Mouse (Mus musculus) adipocyte (in vitro differentiated cells): Measurements from ENCODE around the gene Ankrd63.

Experiments
- DNase-seq: peaks from one replicate; pipeline ENCODE4 v3.0.0-alpha.2; 2016; ENCODE audit warnings: low spot score

The Ankrd63 gene

DNA sequence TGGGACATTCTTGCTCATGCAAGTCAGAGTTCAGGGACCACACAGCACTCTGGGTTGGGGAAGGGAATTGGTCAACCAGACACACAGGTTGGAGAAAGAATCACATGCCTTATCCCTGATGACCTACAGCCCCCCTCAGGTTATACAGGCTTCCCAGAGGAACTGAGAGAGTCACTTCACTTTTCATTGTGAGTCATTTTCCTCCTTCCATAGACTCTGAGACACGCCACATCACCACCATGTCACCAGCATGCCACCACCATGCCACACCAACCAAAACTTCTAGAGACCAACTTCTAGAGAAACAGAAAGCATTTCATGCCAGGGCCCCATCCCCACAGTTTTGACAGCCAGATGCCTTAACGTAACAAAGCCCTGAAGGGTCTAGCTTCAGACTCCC is 23.1 kb upstream of the Ankrd63 start:
- DNase-seq: no peak

DNA sequence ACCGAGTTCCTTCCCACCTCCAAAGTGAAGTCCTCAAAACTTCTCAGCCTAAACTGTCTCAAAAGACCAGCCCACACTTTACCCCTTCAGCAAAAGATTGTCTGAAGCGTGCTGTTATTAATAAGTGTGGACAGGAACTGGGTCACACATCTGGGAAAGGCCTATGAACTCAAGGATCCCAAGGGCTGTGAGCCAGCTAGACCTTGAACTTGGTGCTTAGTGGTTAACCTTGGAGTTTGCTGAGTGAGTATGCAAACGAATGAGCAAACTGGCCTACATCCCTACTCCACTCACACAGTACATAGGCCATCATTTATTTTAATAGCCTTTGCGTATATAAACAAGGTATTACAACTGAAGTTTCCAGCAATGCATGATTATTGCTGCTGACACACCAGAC is 21.7 kb upstream of the Ankrd63 start:
- DNase-seq: no peak

DNA sequence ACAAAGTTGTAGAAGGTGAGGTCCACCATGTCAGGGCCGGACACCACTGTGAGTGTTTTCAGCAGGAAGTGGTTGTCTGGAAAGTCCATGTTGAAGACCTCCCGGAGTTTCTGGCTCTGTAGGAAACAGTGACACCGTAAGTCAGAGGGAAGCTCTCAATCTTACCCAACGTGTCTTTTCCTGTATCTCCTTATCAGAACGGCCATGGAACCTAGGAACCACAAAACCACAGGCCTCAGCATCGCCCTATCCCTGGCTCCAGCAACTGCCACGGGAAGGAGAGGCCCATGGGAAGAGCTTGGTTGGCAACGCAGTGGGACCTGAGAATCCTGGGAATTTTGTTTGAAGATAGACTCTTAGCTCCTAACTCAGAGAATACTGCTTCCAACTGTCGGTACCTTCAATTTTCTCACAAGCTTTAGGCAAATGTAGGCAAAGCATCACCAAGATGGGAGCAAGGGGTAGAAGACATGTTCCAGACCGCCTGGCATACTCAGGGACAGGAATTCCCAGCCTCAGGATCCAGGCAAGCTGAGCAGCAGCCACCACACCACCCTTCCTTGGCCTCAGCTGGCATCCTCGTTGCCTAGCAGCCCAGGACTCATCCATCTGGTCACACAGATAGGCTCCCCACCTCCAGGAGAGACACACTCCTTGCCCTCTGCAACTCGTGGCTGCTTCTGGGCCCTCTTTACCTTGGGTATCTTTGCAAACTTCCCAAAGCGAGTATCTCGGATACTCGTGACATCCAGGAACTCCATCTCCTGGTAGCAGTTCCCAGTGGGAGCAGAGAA is 20.1 kb upstream of the Ankrd63 start:
- no peak for DNase-seq

DNA sequence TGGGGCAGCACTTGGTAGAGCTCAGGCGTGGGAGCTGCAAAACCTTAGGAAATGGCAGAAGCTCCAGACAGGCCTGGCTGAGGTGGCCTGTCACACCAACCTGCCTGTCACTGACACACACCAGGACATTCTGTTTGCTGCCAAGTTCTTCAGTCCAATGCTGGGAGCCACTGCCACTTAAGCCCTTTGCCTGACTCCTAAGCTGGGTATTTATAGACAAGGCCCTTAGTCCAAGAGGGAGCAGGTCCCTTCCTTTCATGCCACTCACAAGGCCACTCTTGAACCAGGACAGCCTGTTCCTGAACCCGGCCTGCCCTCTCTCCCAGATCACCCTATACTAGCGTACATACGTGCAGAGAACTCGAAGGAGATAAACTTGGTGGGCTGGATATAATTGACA is 12.9 kb upstream of the Ankrd63 start:
- DNase-seq: no peak

DNA sequence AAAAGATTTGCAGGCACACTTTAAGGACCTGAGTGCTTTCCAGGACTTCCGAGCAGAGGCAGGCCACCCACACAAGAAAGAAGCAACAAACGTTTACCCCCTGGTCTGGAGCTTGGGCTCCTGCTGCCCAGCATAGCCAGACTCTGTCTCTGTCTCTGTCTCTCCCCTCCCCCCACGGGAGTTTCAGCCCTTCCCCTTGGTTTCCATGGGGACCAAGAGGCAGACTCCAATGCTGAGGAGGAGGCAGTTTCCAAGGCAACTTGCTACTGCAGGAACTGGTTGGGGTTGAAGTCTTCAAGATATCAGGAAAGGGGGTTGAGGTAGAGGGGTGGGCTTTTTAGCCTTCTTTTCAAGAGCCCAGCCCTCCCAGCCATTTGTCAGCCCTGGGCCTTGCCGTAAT is 10.5 kb upstream of the Ankrd63 start:
- no peak for DNase-seq

DNA sequence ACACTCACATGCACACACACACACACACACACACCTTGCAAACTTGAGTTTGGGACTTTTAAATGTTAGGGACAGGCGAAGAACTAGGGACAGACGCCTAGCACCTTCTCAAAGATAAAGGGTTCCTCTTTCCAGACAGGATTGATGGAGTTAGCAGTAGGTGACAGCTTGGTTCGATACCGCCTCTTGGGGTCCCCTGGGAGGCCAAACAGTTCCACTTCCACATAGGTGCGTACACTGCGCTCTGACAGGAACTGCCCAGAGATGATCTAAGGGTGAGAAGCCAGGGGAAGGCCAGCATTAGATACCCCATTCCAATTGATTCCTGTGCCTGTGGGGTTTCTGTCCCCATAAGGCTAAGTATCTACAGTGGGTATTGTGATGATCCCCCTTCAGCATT is 9.9 kb upstream of the Ankrd63 start:
- no peak for DNase-seq

DNA sequence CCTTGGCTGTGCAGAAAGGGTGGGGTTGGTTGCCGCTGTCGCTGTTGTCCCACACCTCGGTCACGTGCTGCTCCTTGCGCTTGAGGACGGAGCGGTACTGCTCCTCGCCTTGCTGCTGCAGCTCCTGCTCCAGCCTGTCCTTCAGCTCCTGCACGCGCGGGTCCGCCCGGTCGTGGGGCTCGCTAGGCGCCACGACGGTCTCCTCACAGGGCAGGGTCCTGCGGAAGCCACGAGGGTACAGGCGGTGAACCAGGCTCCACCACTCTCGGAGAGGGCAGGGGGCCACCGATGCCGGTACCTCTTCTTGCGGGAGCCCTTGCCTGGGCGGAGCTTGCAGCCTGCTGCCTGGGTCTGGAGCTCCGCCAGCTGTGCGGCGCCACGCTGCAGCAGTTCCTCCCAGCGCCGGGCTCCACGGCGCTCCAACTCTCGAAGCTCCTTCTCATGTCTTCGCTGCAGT is 7.3 kb upstream of the Ankrd63 start:
- DNase-seq: no peak

DNA sequence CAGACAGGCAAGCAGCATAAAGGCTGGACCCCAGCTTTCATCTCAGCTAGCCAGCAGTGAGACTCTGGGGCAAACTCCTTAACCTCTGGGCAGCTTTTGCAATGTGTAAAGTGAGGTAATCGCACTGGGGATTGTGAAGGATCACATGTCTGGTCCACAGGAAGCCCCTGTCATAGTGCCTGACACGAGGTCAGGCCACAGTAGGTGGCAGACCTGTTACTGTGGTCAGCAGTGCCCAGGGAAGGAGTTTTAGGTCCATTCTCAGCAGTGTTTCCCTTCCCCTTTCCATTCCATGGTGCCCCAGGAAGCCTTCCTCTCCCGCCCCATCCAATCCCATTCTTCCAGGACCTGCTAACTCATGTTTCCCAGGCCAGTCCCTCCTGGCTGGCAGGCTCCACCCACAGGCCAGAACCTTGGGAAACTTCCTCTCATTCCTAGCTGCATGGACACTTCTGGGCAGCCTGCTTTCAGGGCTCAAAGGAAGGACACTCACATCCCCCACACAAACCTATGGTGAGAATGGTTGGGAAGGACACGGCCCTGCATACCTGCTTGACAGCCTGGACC is 6.0 kb upstream of the Ankrd63 start:
- peak; percentile 61 for DNase-seq

DNA sequence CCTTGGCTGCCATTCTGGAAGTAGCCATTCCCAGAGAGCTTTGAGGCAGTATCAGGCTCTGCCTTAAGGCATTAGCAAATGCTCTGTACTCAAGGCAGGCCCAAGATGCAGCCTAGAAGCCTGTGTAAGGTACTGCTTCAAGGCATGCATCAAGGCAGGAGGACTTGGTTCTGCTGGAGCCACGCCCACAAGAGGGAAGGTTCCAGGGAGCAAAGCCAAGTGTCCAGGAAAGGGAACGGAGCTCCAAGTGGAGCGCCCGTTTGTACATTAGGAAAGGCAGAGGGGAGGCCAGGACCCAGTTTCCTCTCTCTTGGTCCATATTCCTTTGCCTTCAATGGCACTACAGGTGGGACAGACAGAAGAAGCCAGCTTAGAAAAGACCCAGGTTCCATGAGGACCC is 4.7 kb upstream of the Ankrd63 start:
- DNase-seq: peak; percentile 41

DNA sequence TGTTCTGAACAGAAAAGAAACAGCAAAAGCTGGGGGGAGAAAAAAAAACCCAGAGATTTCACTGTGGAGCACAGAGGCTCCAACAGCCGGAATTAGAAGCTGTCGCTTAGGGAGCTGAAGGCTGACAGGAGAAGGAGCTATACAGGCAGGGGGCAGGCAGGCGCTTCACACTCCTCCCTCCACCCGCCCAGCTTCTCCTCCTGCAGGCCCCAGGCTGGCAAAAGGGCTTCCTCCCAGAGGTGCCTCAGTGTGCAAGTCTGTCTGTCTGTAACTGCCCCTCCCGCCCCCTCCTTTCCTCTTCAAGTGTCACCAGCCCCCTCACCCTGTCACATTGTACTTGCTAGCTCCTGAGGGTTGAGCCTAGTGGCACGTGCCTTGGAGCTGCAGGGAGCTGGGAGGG is 2.7 kb upstream of the Ankrd63 start:
- DNase-seq: no peak

DNA sequence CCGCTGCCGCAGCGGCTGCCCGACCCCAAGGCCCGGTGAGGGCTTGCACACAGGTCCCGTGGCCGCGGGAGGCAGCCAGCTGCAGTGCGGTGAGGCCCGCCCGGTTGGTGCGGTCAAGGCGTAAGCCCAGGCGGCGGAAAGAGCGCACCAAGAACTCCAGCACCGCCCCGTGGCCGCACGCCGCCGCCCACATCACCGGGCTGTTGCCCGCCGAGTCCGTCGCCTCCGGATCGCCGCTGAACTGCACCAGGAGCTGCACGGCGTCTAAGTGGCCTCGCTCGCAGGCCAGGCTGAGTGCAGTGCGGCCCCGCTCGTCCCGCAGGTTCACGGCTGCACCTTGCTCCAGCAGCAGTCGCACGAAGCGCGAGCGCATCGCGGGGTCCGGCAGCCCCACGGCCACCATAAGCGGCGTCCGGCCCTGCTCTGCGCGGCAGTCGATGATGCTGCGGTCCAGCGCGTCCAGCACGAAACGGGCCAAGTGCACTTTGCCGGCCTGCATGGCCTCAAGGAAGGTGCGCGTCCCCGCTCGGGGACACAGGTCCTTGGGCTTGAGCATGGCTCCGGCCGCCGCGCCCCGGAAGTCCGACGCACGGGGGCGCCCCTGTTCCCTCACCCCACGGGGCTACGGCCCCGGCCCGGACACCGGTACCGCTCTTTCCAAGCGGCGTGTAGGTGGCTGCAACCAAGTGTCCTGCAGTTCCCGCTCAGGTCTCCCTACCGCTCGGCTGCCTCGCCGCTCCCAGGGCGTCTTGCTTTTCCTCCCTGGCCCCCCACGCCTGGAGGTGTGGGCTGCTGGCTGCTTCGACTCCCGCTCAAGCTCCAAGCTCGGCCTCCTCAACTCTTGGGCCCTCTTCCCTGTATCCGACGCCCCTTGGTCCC is 641 bp downstream of the Ankrd63 start:
- DNase-seq: no peak

DNA sequence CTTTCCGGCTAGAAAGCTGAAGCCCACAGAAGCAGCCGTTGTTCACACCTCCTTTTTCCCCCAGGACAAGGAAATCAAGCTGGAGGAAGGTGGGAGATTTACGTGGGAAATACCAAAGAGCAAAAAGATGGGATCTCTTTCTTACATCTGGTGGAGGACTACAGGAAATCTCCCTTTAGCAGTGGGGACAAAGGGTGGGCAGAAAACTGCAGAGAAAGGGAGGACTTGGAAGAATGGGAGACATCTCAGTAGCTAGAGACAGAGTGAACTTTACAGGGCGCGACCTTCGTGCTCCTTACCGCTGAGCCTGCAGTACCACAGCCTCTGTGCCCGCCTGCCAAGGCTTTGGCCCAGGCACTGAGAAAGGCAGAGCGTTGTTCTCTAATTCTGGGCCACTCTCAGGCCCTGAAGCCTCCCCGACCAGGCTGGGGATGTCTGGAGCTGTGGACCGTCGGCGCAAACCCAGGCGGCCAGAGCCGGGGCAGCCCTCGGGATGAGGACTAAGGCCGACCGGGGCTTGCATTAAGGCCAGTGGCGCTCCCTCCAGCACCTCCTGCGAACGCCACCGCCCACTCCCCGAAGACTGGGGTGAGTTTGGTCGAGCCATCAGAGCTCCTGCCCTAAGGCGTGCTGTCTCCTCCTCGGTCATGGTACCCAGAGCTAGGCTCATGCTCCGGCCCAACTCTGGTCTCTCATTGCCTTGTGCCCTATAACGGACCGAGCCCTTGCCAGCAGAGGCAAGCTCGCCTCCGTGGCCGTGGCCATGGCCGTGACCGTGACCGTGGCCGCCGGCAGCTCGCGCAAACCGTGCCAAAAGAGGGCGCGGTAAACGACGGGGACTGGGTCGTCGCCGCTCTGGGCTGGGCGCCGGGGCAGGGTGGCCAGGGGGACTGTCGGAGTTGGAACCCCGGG is 1.5 kb downstream of the Ankrd63 start:
- DNase-seq: no peak

DNA sequence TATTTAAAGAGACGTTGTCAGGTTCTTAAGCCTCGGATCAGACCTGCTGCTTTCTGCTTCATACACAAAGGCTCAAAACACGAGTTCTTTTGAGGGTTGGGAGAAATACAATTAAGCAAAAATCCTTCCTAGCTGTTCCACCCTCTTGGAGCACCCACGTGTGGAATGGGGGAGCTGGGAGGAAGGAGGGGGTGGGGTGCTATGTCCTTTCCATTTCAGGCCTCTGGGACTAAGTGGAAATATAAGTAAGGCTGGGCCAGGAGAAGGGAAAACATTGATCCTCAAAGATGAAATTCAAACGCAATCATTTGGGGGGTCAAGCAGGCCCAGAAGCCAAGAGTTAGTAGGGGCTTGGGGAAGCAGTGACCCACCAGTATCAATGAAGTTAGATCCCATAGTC is 2.6 kb downstream of the Ankrd63 start:
- no peak for DNase-seq

DNA sequence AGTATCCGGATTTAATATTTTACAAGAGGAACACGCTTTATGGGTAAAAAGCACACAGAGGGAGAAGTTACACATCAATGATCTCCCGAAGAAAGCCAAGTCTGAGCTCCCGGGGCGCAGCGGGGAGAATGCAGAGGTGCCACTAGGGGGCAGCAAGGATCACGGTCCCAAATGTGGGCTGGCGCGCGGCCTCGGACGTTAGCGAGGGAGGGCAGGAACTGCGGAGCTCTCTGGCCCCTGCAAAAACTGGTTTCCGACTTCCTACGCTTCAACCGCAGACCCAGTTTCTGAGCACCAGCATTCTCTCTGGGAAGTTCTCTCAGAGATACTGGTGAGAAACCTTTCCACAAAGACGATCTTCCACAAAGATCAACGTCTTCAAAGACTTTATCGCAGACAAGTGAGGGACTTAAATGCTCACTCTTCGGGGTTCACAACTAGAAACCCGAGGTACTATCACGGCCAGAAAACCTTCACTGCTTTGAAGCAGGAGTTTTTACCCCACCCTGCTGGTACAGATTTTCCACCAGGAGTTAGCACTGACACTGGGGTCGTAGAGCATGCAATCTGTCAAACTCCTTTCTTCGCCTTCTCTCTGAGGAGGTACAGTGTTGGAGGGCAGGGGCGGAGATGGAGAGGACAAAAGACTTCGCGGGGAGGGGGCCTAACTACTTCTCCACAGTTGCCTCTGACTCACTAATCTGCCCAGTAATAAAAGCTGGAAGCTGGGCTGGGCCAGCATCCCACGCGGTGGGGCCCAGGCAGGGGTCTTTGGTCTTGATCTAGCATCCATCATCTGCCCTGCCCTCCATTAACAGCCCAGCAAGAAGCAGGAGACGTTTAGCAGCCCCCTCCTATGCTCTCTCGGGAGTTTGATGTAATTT is 3.3 kb downstream of the Ankrd63 start:
- peak; percentile 86 for DNase-seq

DNA sequence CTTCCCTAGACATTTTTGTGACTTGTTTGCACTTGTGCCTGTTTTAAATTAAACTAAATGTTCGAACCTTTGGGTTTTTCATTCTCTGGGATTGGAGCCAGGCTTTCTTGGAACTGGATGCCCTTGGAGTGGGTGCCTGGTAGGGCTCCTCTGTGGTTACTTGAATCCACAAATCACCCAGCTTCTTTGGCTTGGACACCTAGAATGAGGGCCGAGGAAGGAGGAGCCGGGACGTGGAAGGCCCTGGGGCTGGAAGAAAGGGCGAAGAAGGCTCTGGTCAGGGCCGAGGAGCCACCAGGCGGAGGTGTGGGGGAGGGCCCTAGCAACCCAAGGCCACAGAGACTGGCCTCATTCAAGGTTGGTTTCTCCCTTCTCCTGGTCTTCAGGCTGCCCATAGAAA is 5.8 kb downstream of the Ankrd63 start:
- DNase-seq: peak; percentile 93

DNA sequence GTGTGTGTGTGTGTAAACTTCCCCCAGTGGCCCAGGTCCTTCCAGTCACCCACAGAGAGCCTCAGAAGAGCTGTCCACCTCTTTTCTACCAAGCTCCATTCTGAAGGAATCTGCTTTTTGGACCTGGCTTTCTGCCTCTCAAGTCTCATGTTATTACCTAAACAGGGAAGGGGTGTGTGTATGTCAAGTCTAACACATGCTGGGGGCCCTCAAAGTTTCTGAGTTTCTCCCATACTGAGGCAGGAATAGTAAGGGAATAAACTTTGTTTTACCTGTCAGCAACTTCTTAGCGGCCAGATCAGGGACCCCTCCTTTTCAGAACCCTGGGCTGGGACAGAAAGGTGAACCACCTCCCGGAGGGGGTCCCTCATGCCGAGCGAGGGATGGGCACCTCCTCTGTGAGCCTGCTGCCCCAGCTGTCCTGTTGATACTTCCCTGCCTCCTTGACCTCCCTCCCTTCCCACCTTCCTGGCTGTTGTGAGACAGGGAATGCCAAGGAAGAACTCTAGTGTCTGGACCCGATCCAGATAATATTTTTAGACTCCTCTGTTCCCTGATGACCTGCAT is 6.4 kb downstream of the Ankrd63 start:
- DNase-seq: peak; percentile 40

DNA sequence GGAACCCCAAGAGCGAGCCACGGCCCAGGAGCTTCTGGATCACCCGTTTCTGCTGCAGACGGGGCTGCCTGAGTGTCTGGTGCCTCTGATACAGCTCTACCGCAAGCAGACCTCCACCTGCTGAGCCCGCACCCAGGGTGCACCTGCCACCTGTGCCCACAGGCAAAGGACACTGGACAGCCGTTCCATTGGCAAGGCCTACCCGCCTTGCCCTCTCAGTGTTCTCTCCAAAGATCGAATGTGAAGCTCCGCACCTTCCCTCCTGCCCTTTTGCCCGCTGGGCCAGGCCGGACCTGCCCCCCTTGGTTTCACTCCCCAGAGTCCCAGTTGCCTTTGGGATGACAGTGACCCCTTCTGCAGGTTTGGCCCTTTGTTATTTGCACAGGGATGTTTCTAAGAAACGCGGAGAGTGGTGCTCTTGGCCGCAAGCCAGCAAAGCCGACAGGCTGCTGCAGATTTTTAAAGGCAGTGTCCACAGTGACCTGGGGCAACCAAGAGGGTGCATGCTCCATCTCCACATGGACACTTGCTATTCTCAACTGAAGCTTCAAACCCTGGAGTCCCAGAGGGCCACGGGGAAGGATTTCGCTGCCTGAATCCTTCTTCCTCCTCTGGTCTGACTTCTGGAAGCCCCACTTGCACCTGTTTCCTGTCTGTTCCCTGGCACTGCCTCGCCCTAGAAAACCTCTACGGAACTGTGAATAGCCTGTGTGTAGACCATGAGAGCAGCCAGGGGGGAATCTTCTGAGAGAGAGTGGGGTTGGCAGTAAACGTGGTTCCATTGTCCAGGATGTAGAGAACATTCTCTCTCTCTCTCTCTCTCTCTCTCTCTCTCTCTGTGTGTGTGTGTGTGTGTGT is 7.1 kb downstream of the Ankrd63 start:
- DNase-seq: peak; percentile 27

DNA sequence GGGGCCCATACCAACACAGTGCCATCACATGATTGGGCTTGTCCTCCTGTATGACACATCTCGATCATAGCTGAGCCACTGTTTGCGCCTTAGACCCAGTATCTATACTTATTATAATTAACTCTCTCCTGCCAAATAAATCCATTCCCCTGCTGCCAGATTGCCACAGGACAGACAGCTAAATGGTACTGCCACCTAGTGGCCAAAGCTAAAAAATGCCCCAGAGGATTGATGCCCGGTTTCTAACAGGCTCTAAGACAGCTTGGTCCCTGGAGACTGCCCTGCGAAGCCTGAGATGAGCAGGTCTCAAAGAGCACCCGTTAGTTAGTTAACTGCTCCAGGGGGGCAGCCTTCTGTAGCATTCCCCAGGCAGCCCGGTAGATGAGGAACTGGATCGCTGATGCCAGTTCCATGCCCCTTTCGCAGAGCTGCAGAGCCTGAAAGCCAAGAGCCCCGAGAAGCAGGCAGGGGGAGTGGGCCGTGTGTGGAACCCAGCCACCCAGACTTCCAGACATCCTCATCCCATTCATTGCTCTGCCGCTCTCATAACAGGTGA is 8.0 kb downstream of the Ankrd63 start:
- peak; percentile 88 for DNase-seq

DNA sequence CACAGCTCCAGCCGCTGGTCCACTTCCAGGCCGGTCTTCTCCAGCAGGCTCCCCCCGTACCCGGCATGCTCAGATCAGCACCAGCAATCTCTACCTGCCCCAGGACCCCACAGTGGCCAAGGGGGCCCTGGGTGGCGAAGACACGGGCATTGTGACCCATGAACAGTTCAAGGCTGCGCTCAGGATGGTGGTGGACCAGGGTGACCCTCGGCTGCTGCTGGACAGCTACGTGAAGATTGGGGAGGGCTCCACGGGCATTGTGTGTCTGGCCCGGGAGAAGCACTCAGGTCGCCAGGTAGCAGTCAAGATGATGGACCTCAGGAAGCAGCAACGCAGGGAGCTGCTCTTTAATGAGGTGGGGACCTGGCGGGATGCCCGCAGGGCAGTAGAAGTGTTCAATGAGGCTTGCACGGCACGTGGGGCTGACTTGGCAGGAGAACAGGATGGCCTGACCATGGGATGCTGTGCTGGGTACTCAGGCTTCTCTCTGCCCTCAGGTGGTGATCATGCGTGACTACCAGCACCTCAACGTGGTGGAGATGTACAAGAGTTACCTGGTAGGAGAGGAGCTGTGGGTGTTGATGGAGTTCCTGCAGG is 10.3 kb downstream of the Ankrd63 start:
- DNase-seq: no peak
